Mouse (Mus musculus) bone marrow macrophage, adult 2 months (primary cell): Measurements from ENCODE around the gene Gpn3.

Source experiments
- CTCF ChIP-seq: IDR thresholded peaks from 2 replicates; pipeline ENCODE4 v1.5.1; 2012; ENCODE audit warnings: low read depth, mild to moderate bottlenecking, low read length, moderate library complexity
- POLR2A ChIP-seq: IDR thresholded peaks from 2 replicates; pipeline ENCODE4 v1.6.1; 2012; ENCODE audit warnings: mild to moderate bottlenecking, low read depth, low read length, borderline replicate concordance

GRCm38 (mm10) chr5:122353807-122354491 lies 17.7 kb upstream of the Gpn3 start, which contains the start of the genes Rad9b and Vps29:
- no peak for TF ChIP-seq POLR2A
- no peak for TF ChIP-seq CTCF
